Mouse (Mus musculus) liver, embryonic 14.5 days (tissue): ENCODE measurements around the gene Josd1.

Source experiments
- CTCF ChIP-seq: IDR thresholded peaks from 2 replicates; pipeline ENCODE4 v1.5.1; 2016; ENCODE audit warnings: antibody characterized with exemption, low read depth, control low read depth
- EP300 ChIP-seq: IDR thresholded peaks from 2 replicates; pipeline ENCODE4 v1.6.1; 2016; ENCODE audit warnings: antibody characterized with exemption, low read depth

DNA sequence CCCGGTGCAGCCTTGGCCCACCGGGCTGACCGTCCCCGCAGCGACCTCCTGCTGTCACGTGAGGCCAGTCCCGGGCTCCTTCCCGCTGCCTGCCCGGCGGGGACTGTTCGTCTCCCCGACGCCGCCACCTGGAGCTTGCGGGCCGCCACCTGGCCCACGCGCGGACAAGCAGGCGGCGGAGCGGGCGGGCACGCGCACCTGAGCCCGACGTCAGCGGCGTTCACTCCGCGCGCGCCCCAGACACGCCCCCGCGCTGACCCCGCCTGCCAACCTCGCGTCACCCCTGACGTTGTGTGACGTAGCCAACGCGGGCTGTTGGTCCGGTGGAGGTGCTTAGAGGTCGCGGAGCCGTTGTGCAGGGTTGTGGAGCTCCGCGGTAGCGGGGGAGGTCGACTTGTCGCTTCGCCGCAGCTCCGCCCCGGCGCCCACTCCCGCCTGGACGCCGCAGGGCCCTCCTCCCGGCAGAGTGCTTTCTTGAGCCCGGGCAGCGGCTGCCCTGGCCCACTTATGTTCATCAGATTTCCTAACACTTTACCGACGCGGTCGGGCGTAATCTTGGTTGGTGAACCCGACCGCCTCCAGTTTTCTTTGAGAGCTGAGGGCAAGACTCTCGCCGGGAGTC is at the start of gene Josd1:
- no peak for TF ChIP-seq CTCF
- TF ChIP-seq EP300: no peak
